Mouse (Mus musculus) CD4-positive helper T cell, adult 2 months (primary cell): ENCODE results near the gene Myo1g.
A peak's percentile ranks its signal among the peaks of the same experiment; 100 is the strongest.

Experiments used
- DNase-seq: peaks from one replicate; pipeline ENCODE4 v3.0.0-alpha.2; 2012; ENCODE audit warnings: low read depth, missing footprints, low spot score

The Myo1g gene

GRCm38 (mm10) chr11:6520507-6521173 is at the start of gene Myo1g:
Myo1g (minus strand) TSS chr11:6520965.
- peak; percentile 80 for DNase-seq

- no peak for DNase-seq
These were observed 48.6 kb upstream of the Myo1g start for GRCm38 (mm10) chr11:6569410-6569777.

GRCm38 (mm10) chr11:6568584-6569409 is 48.0 kb upstream of the Myo1g start:
- DNase-seq, result peak; percentile 54

- peak; percentile 82 for DNase-seq
These were observed 47.2 kb upstream of the Myo1g start for GRCm38 (mm10) chr11:6567951-6568350.

GRCm38 (mm10) chr11:6566496-6566895 is 45.7 kb upstream of the Myo1g start:
- DNase-seq, result peak; percentile 50

GRCm38 (mm10) chr11:6563201-6563600 is 42.4 kb upstream of the Myo1g start:
- peak; percentile 38 for DNase-seq

- DNase-seq, result peak; percentile 54
These were observed 41.6 kb upstream of the Myo1g start for GRCm38 (mm10) chr11:6562359-6562758.

GRCm38 (mm10) chr11:6561474-6561873 is 40.7 kb upstream of the Myo1g start:
- no peak for DNase-seq

- DNase-seq, result peak; percentile 79
These were observed 40.0 kb upstream of the Myo1g start for GRCm38 (mm10) chr11:6560655-6561360.

- DNase-seq, result peak; percentile 68
These were observed 39.2 kb upstream of the Myo1g start for GRCm38 (mm10) chr11:6559996-6560395.

- DNase-seq, result peak; percentile 61
These were observed 37.5 kb upstream of the Myo1g start for GRCm38 (mm10) chr11:6558234-6558633.

GRCm38 (mm10) chr11:6550201-6550600 is 29.4 kb upstream of the Myo1g start:
- no peak for DNase-seq

- DNase-seq, result no peak
These were observed 29.0 kb upstream of the Myo1g start for GRCm38 (mm10) chr11:6549770-6550169.

GRCm38 (mm10) chr11:6547696-6548325 is 27.0 kb upstream of the Myo1g start:
- DNase-seq, result no peak

- no peak for DNase-seq
These were observed 26.4 kb upstream of the Myo1g start for GRCm38 (mm10) chr11:6547037-6547680.

- DNase-seq, result peak; percentile 94
These were observed 25.6 kb upstream of the Myo1g start, which contains the start of gene Ccm2 for GRCm38 (mm10) chr11:6546205-6547013. Ccm2 (plus strand) TSS chr11:6546887.

GRCm38 (mm10) chr11:6545857-6546192 is 25.1 kb upstream of the Myo1g start:
- no peak for DNase-seq

GRCm38 (mm10) chr11:6545186-6545856 is 24.6 kb upstream of the Myo1g start:
- no peak for DNase-seq

GRCm38 (mm10) chr11:6544683-6545082 is 23.9 kb upstream of the Myo1g start:
- no peak for DNase-seq

- DNase-seq, result no peak
These were observed 10.0 kb upstream of the Myo1g start for GRCm38 (mm10) chr11:6530746-6531145.
